Comparison of ENCODE assay signal across 8 mouse cellular contexts in the genomic region with DNA sequence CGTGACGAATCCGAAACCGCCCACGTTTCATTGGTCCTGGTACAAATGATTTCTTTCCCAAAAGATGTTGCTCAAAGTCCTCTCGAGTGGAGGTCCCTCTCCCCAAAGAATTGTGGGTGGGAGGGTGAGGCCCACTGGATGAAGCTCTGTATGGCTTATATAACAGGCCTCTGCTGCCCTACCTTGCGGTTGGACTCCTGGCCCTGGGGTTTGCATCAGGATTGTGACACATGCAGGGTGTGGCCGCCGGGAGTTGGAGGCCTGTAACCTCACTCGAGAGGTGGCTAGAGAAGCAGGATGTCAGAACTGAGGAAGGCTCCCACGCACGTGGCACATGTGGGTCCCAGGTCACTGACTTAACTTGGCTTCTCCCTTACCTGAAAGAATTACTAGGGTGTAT. TPM values are rescaled to one million over a fixed set of nuclear protein-coding genes. Genes with fewer than 3 reads are reported as not detected.
DNase-seq lines count a peak whose midpoint lies in the region; ATAC-seq and TF ChIP-seq lines count a peak whose summit lies in the region.

No protein-coding gene starts in this region.

- H3K4me3 ChIP-seq in bone marrow macrophage, adult 2 months (ENCODE audit: insufficient read depth, low read length): peak overlapping the region; percentile 88
- H3K4me3 ChIP-seq in forebrain, embryonic 14.5 days (ENCODE audit: low read depth, low read length): peak overlapping the region; percentile 39
- peak overlapping the region; percentile 48 for H3K4me3 ChIP-seq in hindbrain, postnatal 0 days (ENCODE audit: low read length)
- H3K4me3 ChIP-seq in liver, embryonic 11.5 days (ENCODE audit: low read depth, low read length): peak overlapping the region; percentile 61
- H3K4me3 ChIP-seq in myocyte: peak overlapping the region; percentile 80

- peak; percentile 5 for DNase-seq in ovary, postnatal 36 days (ENCODE audit: low spot score)
- DNase-seq in ovary, adult 18-20 months (ENCODE audit: low spot score): no peak
- no peak for DNase-seq in forebrain, embryonic 14.5 days (ENCODE audit: low spot score)
- no peak for DNase-seq in hindbrain, postnatal 0 days (ENCODE audit: low spot score)
- peak; percentile 48 for DNase-seq in liver, embryonic 11.5 days (ENCODE audit: low spot score)
- DNase-seq in yolk sac, embryonic 10.5 days (ENCODE audit: low spot score): peak; percentile 61

- 35% methylated on average over 12 of the region's 12 CpGs for WGBS in forebrain, embryonic 14.5 days
- WGBS in hindbrain, postnatal 0 days: 32% methylated on average over 12 of the region's 12 CpGs
- WGBS in liver, embryonic 11.5 days: 18% methylated on average over 12 of the region's 12 CpGs

- H3K27me3 ChIP-seq in forebrain, embryonic 14.5 days (replicated peaks; ENCODE audit: control insufficient read depth, insufficient read depth, low read length): no peaks in the 10 kb centered on the region
- H3K27me3 ChIP-seq in hindbrain, postnatal 0 days (ENCODE audit: insufficient read depth, low read length): no peaks in the 10 kb centered on the region
- peaks cover 3% of the 10 kb centered on the region for H3K27me3 ChIP-seq in liver, embryonic 11.5 days (replicated peaks; ENCODE audit: control insufficient read depth, insufficient read depth, low read length)
- H3K27me3 ChIP-seq in myocyte (ENCODE audit: control insufficient read depth, insufficient read depth, insufficient read length): no peaks in the 10 kb centered on the region

- no peaks in the 10 kb centered on the region for H3K9me3 ChIP-seq in forebrain, embryonic 14.5 days (replicated peaks; ENCODE audit: control insufficient read depth, low read length)
- H3K9me3 ChIP-seq in hindbrain, postnatal 0 days (ENCODE audit: low read length): no peaks in the 10 kb centered on the region
- H3K9me3 ChIP-seq in liver, embryonic 11.5 days (ENCODE audit: control insufficient read depth, low read length): no peaks in the 10 kb centered on the region

- H3K36me3 ChIP-seq in forebrain, embryonic 14.5 days (ENCODE audit: control insufficient read depth, insufficient read depth, low read length): no peaks in the 10 kb centered on the region
- H3K36me3 ChIP-seq in hindbrain, postnatal 0 days (ENCODE audit: insufficient read depth, low read length): no peaks in the 10 kb centered on the region
- peaks cover 2% of the 10 kb centered on the region; the same call in 1 of the 2 replicates for H3K36me3 ChIP-seq in liver, embryonic 11.5 days (ENCODE audit: control insufficient read depth, insufficient read depth, low read length)
- peaks cover 5% of the 10 kb centered on the region for H3K36me3 ChIP-seq in myocyte (ENCODE audit: control insufficient read depth, insufficient read depth)

- peak overlapping the region; percentile 83 for H3K27ac ChIP-seq in bone marrow macrophage, adult 2 months (ENCODE audit: insufficient read depth, low read depth, low read length)
- H3K27ac ChIP-seq in forebrain, embryonic 14.5 days (ENCODE audit: low read depth, low read length): no peak overlapping the region
- no peak overlapping the region for H3K27ac ChIP-seq in hindbrain, postnatal 0 days
- H3K27ac ChIP-seq in liver, embryonic 11.5 days (ENCODE audit: low read depth, low read length): peak overlapping the region; percentile 73

- peak overlapping the region; percentile 58 for H3K9ac ChIP-seq in forebrain, embryonic 14.5 days (ENCODE audit: low read length)
- H3K9ac ChIP-seq in hindbrain, postnatal 0 days (replicated peaks; ENCODE audit: low read length): peak overlapping the region; percentile 53
- H3K9ac ChIP-seq in liver, embryonic 11.5 days (ENCODE audit: low read depth, low read length): peak overlapping the region; percentile 76

- no peak for ATAC-seq in forebrain, embryonic 14.5 days
- no peak for ATAC-seq in hindbrain, postnatal 0 days
- ATAC-seq in liver, embryonic 11.5 days (replicated peaks; ENCODE audit: low FRiP score): peak; percentile 27; the same call in 1 of the 2 replicates

- TF ChIP-seq POLR2A in bone marrow macrophage, adult 2 months (IDR thresholded peaks at IDR 0.05; ENCODE audit: borderline replicate concordance, low read depth, low read length): no peak
- no peak for TF ChIP-seq POLR2A in myocyte (IDR thresholded peaks at IDR 0.05; ENCODE audit: insufficient read length, low read depth)

- H3ac ChIP-seq in myocyte (ENCODE audit: control insufficient read depth, insufficient read length): peak overlapping the region; percentile 57

- TF ChIP-seq CTCF in bone marrow macrophage, adult 2 months (IDR thresholded peaks at IDR 0.05; ENCODE audit: low read depth, low read length): no peak
- TF ChIP-seq CTCF in hindbrain, postnatal 0 days (IDR thresholded peaks at IDR 0.05; ENCODE audit: low read depth): no peak

- H3K4me1 ChIP-seq in bone marrow macrophage, adult 2 months (ENCODE audit: control insufficient read depth, insufficient read depth, low read length): peaks cover 22% of the 10 kb centered on the region
- peaks cover 9% of the 10 kb centered on the region; the same call in 1 of the 2 replicates for H3K4me1 ChIP-seq in forebrain, embryonic 14.5 days (ENCODE audit: control insufficient read depth, insufficient read depth, low read length)
- H3K4me1 ChIP-seq in hindbrain, postnatal 0 days (ENCODE audit: insufficient read depth, low read length): peaks cover 8% of the 10 kb centered on the region; the same call in 1 of the 2 replicates
- peaks cover 3% of the 10 kb centered on the region; the same call in 1 of the 2 replicates for H3K4me1 ChIP-seq in liver, embryonic 11.5 days (replicated peaks; ENCODE audit: control insufficient read depth, insufficient read depth, low read length)

- H3K4me2 ChIP-seq in forebrain, embryonic 14.5 days (ENCODE audit: low read length): peak overlapping the region; percentile 63
- peak overlapping the region; percentile 52 for H3K4me2 ChIP-seq in hindbrain, postnatal 0 days (ENCODE audit: low read depth, low read length)
- peak overlapping the region; percentile 68 for H3K4me2 ChIP-seq in liver, embryonic 11.5 days
- peak overlapping the region; percentile 86 for H3K4me2 ChIP-seq in myocyte (ENCODE audit: low read depth)

- peaks cover 56% of the 10 kb centered on the region for H3K79me2 ChIP-seq in myocyte (ENCODE audit: control insufficient read depth, insufficient read depth)

TF ChIP-seq in myocyte, 11 proteins besides CTCF, POLR2A, EP300 and RAD21:
- TF ChIP-seq REST (IDR thresholded peaks at IDR 0.05; ENCODE audit: insufficient read depth, insufficient read length): no peak
- TF ChIP-seq USF1 (IDR thresholded peaks at IDR 0.05; ENCODE audit: low read depth): no peak
- no peak for TF ChIP-seq SRF (IDR thresholded peaks at IDR 0.05; ENCODE audit: control insufficient read depth, insufficient read length, low read depth)
- TF ChIP-seq CEBPB (IDR thresholded peaks at IDR 0.05; ENCODE audit: insufficient read depth, poor library complexity, severe bottlenecking): no peak
- no peak for TF ChIP-seq TCF3 (IDR thresholded peaks at IDR 0.05; ENCODE audit: insufficient read length, low read depth)

RNA-seq across cellular contexts. Expression of gene Pgk1, which starts 0.8 kb away (rescaled TPM):
- polyA plus RNA-seq in bone marrow macrophage, adult 2 months (2012; ENCODE audit: insufficient read depth, insufficient read length, missing spikeins): 274 and 285 TPM in 2 replicates
- 281 and 325 TPM in 2 replicates for polyA plus RNA-seq in forebrain, embryonic 14.5 days (2014; fragmentation: Nextera tagmentation; extraction: Ambion mirVana)
- 246 and 254 TPM in 2 replicates for total RNA-seq in hindbrain, postnatal 0 days (2014; rRNA removed)
- polyA plus RNA-seq in hindbrain, postnatal 0 days (2015; fragmentation: Nextera tagmentation; extraction: Ambion mirVana): 302 and 312 TPM in 2 replicates
- polyA plus RNA-seq in liver, embryonic 11.5 days (2014; fragmentation: Nextera tagmentation; extraction: Ambion mirVana): 586 and 640 TPM in 2 replicates
- 1,097 TPM for polyA plus RNA-seq in myocyte (2012; fragmentation: generic; extraction: Trizol)

RNA-seq across cellular contexts. Expression of gene Taf9b, which starts 33.2 kb away (rescaled TPM):
- 3.1 and 3.3 TPM in 2 replicates for polyA plus RNA-seq in bone marrow macrophage, adult 2 months (2012; ENCODE audit: insufficient read depth, insufficient read length, missing spikeins)
- polyA plus RNA-seq in forebrain, embryonic 14.5 days (2014; fragmentation: Nextera tagmentation; extraction: Ambion mirVana): 19.1 and 19.7 TPM in 2 replicates
- total RNA-seq in hindbrain, postnatal 0 days (2014; rRNA removed): 16.3 and 20.9 TPM in 2 replicates
- polyA plus RNA-seq in hindbrain, postnatal 0 days (2015; fragmentation: Nextera tagmentation; extraction: Ambion mirVana): 24.1 and 24.4 TPM in 2 replicates
- polyA plus RNA-seq in liver, embryonic 11.5 days (2014; fragmentation: Nextera tagmentation; extraction: Ambion mirVana): 10.0 and 10.6 TPM in 2 replicates
- 1.9 TPM for polyA plus RNA-seq in myocyte (2012; fragmentation: generic; extraction: Trizol)

RNA-seq across cellular contexts. Expression of gene Tlr13, which starts 44.7 kb away (rescaled TPM):
- polyA plus RNA-seq in bone marrow macrophage, adult 2 months (2012; ENCODE audit: insufficient read depth, insufficient read length, missing spikeins): 151 and 181 TPM in 2 replicates
- polyA plus RNA-seq in forebrain, embryonic 14.5 days (2014; fragmentation: Nextera tagmentation; extraction: Ambion mirVana): 0.23 and 0.25 TPM in 2 replicates
- 0.22 and 0.78 TPM in 2 replicates for total RNA-seq in hindbrain, postnatal 0 days (2014; rRNA removed)
- 0.38 and 0.50 TPM in 2 replicates for polyA plus RNA-seq in hindbrain, postnatal 0 days (2015; fragmentation: Nextera tagmentation; extraction: Ambion mirVana)
- 0.65 and 1.1 TPM in 2 replicates for polyA plus RNA-seq in liver, embryonic 11.5 days (2014; fragmentation: Nextera tagmentation; extraction: Ambion mirVana)
- polyA plus RNA-seq in myocyte (2012; fragmentation: generic; extraction: Trizol): not detected

Comparison
In these comparisons a context has a peak if more than half of its experiments do, and no peak if none do; other contexts are left out.
1. DNase-seq: peak in ovary, postnatal 36 days (single experiment), liver, embryonic 11.5 days (single experiment) and yolk sac, embryonic 10.5 days (single experiment); none in ovary, adult 18-20 months (single experiment), forebrain, embryonic 14.5 days (single experiment) and hindbrain, postnatal 0 days (single experiment).
2. H3K27ac ChIP-seq: peak in bone marrow macrophage, adult 2 months (single experiment) and liver, embryonic 11.5 days (single experiment); none in forebrain, embryonic 14.5 days (single experiment) and hindbrain, postnatal 0 days (single experiment).
3. RNA of gene Tlr13, which starts 44.7 kb away (polyA plus RNA-seq): 151 to 181 TPM in bone marrow macrophage, adult 2 months; 0.65 to 1.1 TPM in liver, embryonic 11.5 days, 0.38 to 0.50 TPM in hindbrain, postnatal 0 days, 0.23 to 0.25 TPM in forebrain, embryonic 14.5 days and not detected in myocyte (single experiment); every median in the first group is over 10 times any median in the second.
4. Peak in every context shown above with its lines, with median percentiles within 50 percentile points of each other: H3K4me3 ChIP-seq, H3K4me2 ChIP-seq and H3K9ac ChIP-seq.